Comparison of ENCODE assay signal across 20 mouse cellular contexts in genomic region chr19:41600647-41601046, GRCm38 (mm10). TPM values are rescaled to one million over a fixed set of nuclear protein-coding genes. Genes with fewer than 3 reads are reported as not detected.
A peak's percentile ranks its signal among the peaks of the same experiment; 100 is the strongest.
DNase-seq lines count a peak whose midpoint lies in the region; ATAC-seq and TF ChIP-seq lines count a peak whose summit lies in the region.
"Had no signal": no experiment of that assay in that cellular context is flagged by ENCODE, and none has a peak within 500 bp of the region (broad histone marks: within the 10 kb centered on the region; RNA-seq: fewer than 3 reads in every experiment).

No protein-coding gene starts in this region.

- no peak for TF ChIP-seq CTCF in stomach, postnatal 0 days (IDR thresholded peaks at IDR 0.05; ENCODE audit: low read depth)

- H3K9me3 ChIP-seq in hindbrain, embryonic 16.5 days (ENCODE audit: control insufficient read depth, low read length), result no peaks in the 10 kb centered on the region
- no peaks in the 10 kb centered on the region for H3K9me3 ChIP-seq in hindbrain, embryonic 10.5 days
- no peaks in the 10 kb centered on the region for H3K9me3 ChIP-seq in stomach, embryonic 15.5 days
- H3K9me3 ChIP-seq in stomach, postnatal 0 days (ENCODE audit: control insufficient read depth, low read length), result no peaks in the 10 kb centered on the region
- H3K9me3 ChIP-seq: forebrain, embryonic 10.5 days; heart, embryonic 13.5 days; megakaryocyte, embryonic 14.5 days; neural tube, embryonic 12.5 days had no signal

- no peak overlapping the region for H3K9ac ChIP-seq in hindbrain, embryonic 16.5 days (ENCODE audit: low read depth, low read length)
- no peak overlapping the region for H3K9ac ChIP-seq in stomach, embryonic 15.5 days
- no peak overlapping the region for H3K9ac ChIP-seq in stomach, postnatal 0 days (ENCODE audit: low read length)
- H3K9ac ChIP-seq: heart, embryonic 13.5 days; liver, postnatal 0 days; neural tube, embryonic 12.5 days had no signal

- no peak for DNase-seq in cerebellum, adult 11-12 months
- no peak for DNase-seq in hindbrain, embryonic 10.5 days (ENCODE audit: low spot score)
- no peak for DNase-seq in stomach, postnatal 0 days (ENCODE audit: low spot score)
- DNase-seq in right cerebral cortex, postnatal 4 days, result no peak
- DNase-seq in kidney, postnatal 36 days, result no peak
- DNase-seq: cerebellum, adult 9-10 months; heart, adult 11 months; heart, postnatal 36 days; liver, postnatal 0 days; lung, postnatal 10 days; thymus, postnatal 25 days had no signal

- ATAC-seq in cerebellum, adult (ENCODE audit: insufficient number of reproducible peaks, low FRiP score, low TSS enrichment), result 0 out of 2 replicates have a peak, but pooled peaks have one; percentile 23
- ATAC-seq in hindbrain, embryonic 16.5 days, result 0 out of 2 replicates have a peak, but pooled peaks have one; percentile 3
- ATAC-seq in stomach, embryonic 15.5 days (ENCODE audit: insufficient read depth, low FRiP score, low read depth), result peak; percentile 12; the same call in 1 of the 2 replicates
- ATAC-seq in stomach, postnatal 0 days (ENCODE audit: low FRiP score, low TSS enrichment), result no peak
- ATAC-seq: intestine, embryonic 16.5 days; liver, postnatal 0 days had no signal

- H3K27me3 ChIP-seq in hindbrain, embryonic 16.5 days (replicated peaks; ENCODE audit: control insufficient read depth, insufficient read depth, low read length), result no peaks in the 10 kb centered on the region
- H3K27me3 ChIP-seq in hindbrain, embryonic 10.5 days (ENCODE audit: insufficient read depth, poor library complexity, severe bottlenecking), result no peaks in the 10 kb centered on the region
- H3K27me3 ChIP-seq in stomach, embryonic 15.5 days (replicated peaks), result no peaks in the 10 kb centered on the region
- H3K27me3 ChIP-seq in stomach, postnatal 0 days (ENCODE audit: control insufficient read depth, insufficient read depth, low read length), result no peaks in the 10 kb centered on the region
- H3K27me3 ChIP-seq: heart, embryonic 13.5 days; neural tube, embryonic 12.5 days had no signal

- 41% methylated on average over 10 of the region's 11 CpGs for WGBS in hindbrain, embryonic 16.5 days
- WGBS in hindbrain, embryonic 10.5 days, result 61% methylated on average over 11 of the region's 11 CpGs
- 54% methylated on average over 11 of the region's 11 CpGs for WGBS in stomach, embryonic 15.5 days
- 58% methylated on average over 11 of the region's 11 CpGs for whole genome bisulfite sequencing in stomach, postnatal 0 days

- TF ChIP-seq EP300 in stomach, postnatal 0 days (optimal IDR thresholded peaks at IDR 0.05), result no peak

- H3K4me2 ChIP-seq in hindbrain, embryonic 16.5 days (ENCODE audit: low read length), result no peak overlapping the region
- H3K4me2 ChIP-seq in stomach, embryonic 15.5 days, result no peak overlapping the region
- no peak overlapping the region for H3K4me2 ChIP-seq in stomach, postnatal 0 days (replicated peaks; ENCODE audit: low read depth)
- H3K4me2 ChIP-seq: heart, embryonic 13.5 days; neural tube, embryonic 12.5 days had no signal

- no peak overlapping the region for H3K4me3 ChIP-seq in hindbrain, embryonic 16.5 days (ENCODE audit: low read length)
- H3K4me3 ChIP-seq in hindbrain, embryonic 10.5 days, result no peak overlapping the region
- no peak overlapping the region for H3K4me3 ChIP-seq in stomach, embryonic 15.5 days (replicated peaks)
- H3K4me3 ChIP-seq in stomach, postnatal 0 days (ENCODE audit: low read depth, low read length), result no peak overlapping the region
- H3K4me3 ChIP-seq: forebrain, embryonic 10.5 days; heart, embryonic 13.5 days; layer of hippocampus, adult 2 months; megakaryocyte, embryonic 14.5 days; neural tube, embryonic 12.5 days had no signal

- H3K27ac ChIP-seq in hindbrain, embryonic 16.5 days (ENCODE audit: low read depth, low read length), result no peak overlapping the region
- H3K27ac ChIP-seq in hindbrain, embryonic 10.5 days, result no peak overlapping the region
- no peak overlapping the region for H3K27ac ChIP-seq in stomach, embryonic 15.5 days
- H3K27ac ChIP-seq in stomach, postnatal 0 days (replicated peaks), result no peak overlapping the region
- H3K27ac ChIP-seq: forebrain, embryonic 10.5 days; heart, embryonic 13.5 days; layer of hippocampus, adult 2 months; neural tube, embryonic 12.5 days had no signal

- H3K36me3 ChIP-seq in hindbrain, embryonic 16.5 days (ENCODE audit: control insufficient read depth, insufficient read depth, low read length), result peaks cover 2% of the 10 kb centered on the region; the same call in 1 of the 2 replicates
- peaks cover 37% of the 10 kb centered on the region for H3K36me3 ChIP-seq in hindbrain, embryonic 10.5 days
- H3K36me3 ChIP-seq in stomach, embryonic 15.5 days, result no peaks in the 10 kb centered on the region
- H3K36me3 ChIP-seq in stomach, postnatal 0 days (ENCODE audit: control insufficient read depth, insufficient read depth, low read length), result no peaks in the 10 kb centered on the region
- H3K36me3 ChIP-seq: forebrain, embryonic 10.5 days; heart, embryonic 13.5 days had no signal

- no peaks in the 10 kb centered on the region for H3K4me1 ChIP-seq in hindbrain, embryonic 16.5 days (ENCODE audit: control insufficient read depth, insufficient read depth, low read depth, low read length)
- H3K4me1 ChIP-seq in hindbrain, embryonic 10.5 days (replicated peaks), result peaks cover 8% of the 10 kb centered on the region
- H3K4me1 ChIP-seq in stomach, embryonic 15.5 days, result 0 out of 2 replicates have a peak, but pooled peaks cover 3% of the 10 kb centered on the region
- H3K4me1 ChIP-seq in stomach, postnatal 0 days (replicated peaks; ENCODE audit: control insufficient read depth, insufficient read depth), result no peaks in the 10 kb centered on the region

RNA-seq across cellular contexts. Expression of gene Gm340, which starts 18.5 kb away (rescaled TPM):
- 1.6 and 1.7 TPM in 2 replicates for polyA plus RNA-seq in hindbrain, embryonic 16.5 days (2015; fragmentation: Nextera tagmentation; extraction: Ambion mirVana)
- polyA plus RNA-seq in hindbrain, embryonic 10.5 days (2016; fragmentation: Nextera tagmentation; extraction: Ambion mirVana), result 3.0 and 3.3 TPM in 2 replicates
- 2.1 and 2.4 TPM in 2 replicates for polyA plus RNA-seq in stomach, embryonic 15.5 days (2015; fragmentation: Nextera tagmentation; extraction: Ambion mirVana)
- polyA plus RNA-seq in stomach, postnatal 0 days (2015; fragmentation: Nextera tagmentation; extraction: Ambion mirVana), result 0.82 and 1.0 TPM in 2 replicates
